Mouse (Mus musculus) 3134 (cell line): ENCODE data around the gene Gm3336.

ENCODE experiments used
- DNase-seq: peaks from one replicate; pipeline ENCODE4 v3.0.0-alpha.2; 2011; ENCODE audit warnings: low spot score; ENCODE audit not compliant: insufficient read length; ENCODE audit errors: extremely low read depth

The Gm3336 gene

DNA sequence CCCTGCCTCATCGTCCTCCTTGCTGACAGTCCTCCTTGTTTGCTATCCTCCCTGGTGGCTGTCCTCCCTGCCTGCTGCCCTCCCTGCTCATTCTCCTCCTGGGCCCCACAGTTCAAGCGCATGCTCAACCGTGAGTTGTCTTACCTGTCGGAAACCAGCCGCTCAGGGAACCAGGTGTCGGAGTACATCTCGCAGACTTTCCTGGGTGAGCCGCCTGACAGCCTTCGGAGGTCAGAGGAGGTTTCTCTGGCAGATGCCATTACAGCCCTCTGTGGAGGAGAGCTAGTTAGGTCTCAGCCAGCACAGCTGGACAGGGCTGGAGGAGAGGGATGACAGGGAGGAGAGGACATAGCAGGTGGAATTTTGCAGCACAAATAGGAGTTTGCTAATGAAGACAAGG is 28.3 kb downstream of the Gm3336 start:
- no peak for DNase-seq

DNA sequence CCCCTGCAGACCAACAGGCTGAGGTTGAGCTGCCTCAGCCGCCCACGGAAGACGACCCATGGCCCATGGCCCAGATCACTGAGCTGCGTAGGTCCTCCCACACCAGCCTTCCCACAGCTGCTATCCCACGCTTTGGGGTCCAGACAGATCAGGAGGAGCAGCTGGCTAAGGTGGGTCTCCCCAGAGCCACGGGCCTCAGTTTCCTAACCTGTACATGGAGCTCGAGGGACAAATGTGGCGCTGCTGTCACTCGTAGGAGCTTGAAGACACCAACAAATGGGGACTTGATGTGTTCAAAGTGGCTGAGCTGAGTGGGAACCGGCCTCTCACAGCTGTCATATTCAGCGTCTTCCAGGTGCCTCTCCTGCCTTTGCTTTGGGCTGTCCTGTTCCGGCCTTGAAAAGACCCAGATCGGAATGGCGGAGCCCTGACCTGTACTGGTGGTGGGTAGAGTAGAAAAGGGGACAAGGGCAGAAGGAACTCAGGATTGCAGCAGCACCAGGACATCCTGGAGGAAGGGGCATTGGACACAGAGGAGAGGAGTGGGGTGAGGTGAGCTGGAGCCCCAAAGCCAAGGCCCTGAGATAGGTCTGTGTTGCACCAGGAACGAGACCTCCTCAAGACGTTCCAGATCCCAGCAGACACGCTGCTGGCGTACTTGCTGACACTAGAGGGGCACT is 29.0 kb downstream of the Gm3336 start:
- no peak for DNase-seq

DNA sequence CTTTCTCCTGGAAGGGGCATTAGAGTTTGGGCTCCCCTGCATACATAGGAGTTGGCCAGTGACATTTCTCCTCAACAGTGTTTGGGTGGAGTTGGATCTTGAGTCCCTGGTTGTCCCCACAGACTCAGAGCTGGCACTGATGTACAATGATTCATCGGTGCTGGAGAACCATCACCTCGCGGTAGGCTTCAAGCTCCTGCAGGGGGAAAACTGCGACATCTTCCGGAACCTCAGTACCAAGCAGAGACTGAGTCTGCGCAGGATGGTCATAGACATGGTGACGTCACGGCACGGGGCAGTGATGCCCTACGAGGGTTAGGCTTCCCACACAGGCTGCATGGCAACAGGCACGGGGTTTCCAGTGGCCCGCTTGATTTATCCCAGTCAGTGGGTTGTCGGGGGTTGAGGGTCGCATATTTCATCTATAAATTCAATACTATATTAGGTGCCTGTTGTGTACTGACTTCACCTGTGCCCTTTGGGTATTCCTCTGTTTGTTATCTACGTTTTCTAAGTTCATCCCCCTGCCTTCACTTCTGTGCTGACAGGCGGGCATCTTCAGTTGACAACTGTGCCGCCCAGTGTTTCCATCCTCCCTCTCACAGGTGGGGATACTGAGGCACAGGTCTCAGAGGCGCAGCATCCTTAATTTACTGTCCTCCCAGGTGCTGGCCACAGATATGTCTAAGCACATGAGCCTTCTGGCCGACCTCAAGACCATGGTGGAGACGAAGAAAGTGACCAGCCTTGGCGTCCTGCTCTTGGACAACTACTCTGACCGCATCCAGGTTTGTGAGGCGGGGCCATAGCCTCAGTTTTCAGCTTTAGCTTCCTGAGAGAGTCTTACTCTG is 30.1 kb downstream of the Gm3336 start:
- no peak for DNase-seq

DNA sequence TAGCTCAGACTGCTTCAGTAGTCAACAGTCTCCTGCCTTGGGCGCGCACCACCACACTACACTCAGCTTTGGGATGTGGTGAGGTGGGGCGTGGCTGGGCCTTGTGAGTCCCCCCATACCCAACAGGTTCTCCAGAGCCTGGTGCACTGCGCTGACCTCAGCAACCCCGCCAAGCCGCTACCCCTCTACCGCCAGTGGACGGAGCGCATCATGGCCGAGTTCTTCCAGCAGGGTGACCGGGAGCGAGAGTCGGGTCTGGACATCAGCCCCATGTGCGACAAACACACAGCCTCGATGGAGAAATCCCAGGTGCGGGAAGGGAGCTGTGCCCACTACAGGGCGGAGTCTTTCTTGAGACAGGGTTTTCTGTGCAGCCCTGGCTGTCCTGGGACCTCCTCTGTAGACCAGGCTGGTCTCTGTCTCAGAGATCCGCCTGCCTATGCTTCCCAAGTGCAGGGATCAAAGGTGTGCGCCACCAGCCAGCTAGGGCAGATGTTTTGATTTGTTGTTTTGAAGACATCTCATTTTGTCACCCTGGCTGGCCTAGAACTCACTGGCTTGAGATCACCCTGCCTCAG is 30.8 kb downstream of the Gm3336 start:
- no peak for DNase-seq

DNA sequence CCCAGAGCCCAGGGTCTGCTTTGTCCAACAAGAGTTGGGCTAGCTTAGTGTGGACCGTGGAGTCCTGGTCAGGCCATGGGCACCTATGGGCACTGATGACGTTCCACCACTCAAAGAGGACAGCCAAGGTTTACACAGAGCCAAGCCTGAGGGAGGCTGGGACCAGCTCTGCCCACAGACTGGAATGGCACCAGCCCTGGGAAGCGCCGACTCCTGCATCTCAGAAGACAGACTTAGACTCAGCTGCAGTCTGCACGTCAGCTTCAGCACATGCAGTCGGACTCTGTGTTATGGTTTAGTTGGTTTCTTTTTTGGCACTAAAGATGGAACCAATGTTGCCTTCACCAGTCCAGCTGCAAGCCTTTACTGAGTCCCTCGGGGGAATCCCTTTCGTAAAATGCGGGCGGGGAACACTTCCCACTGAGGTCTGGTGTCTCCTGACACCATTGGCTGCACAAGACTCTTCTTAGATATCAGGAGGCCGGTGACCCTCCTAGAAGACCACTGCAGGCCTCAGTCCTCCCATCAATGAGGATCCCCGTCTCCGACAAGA is 31.9 kb downstream of the Gm3336 start:
- no peak for DNase-seq

DNA sequence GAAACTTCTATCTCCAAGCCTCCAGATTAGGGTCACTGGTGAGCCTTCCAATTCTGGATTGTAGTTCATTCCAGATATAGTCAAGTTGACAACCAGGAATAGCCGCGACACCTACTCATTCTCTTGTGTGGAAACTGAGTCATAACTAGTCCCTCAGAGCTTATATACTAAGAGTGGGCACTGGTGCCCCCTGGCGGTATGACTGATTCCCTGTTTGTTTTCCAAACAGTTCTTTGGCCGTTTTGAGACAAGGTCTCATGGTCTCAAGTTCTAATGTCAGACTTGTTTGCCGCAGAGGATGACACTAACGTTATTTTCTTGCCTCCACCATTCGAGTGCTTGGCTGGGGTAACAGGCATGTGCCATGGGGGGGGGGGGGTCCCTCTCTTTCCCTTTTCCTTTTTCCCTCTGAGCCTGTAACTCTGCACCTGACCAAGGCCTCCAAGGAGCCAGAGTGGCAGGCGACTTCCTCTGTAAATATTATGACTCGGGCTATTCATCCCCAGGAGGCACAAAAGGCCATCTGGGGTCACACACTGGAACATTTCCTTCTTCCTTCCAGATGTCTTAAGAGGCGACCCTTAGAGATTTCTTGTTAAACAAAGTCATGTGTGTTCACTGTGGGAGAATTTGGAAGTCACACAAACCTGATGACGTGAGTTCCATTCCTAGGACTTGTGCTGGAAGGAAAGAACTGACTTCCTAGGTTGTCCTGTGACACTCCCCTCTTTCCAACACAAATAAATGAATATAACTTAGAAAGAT is 33.8 kb downstream of the Gm3336 start:
- no peak for DNase-seq

DNA sequence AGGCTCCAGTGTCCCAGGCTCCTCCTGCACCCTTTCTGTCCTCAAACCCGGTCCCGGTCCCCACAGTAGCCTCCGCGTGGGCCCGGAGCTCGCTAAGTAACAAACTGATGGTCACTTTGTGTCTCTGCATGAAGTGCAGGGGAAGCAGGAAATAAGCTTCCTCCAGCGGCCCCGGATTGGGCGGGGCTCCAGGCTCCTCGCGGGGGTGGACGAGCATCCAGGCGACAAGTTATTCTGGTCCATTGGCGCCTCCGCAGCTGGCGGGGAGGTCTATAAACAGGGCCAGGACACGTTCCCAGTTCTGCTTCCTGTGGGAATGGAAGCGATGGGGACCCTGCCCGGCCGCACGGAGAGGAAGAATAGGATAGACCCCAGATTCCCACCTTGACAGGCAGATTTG is 34.8 kb downstream of the Gm3336 start:
- DNase-seq = peak; percentile 80

DNA sequence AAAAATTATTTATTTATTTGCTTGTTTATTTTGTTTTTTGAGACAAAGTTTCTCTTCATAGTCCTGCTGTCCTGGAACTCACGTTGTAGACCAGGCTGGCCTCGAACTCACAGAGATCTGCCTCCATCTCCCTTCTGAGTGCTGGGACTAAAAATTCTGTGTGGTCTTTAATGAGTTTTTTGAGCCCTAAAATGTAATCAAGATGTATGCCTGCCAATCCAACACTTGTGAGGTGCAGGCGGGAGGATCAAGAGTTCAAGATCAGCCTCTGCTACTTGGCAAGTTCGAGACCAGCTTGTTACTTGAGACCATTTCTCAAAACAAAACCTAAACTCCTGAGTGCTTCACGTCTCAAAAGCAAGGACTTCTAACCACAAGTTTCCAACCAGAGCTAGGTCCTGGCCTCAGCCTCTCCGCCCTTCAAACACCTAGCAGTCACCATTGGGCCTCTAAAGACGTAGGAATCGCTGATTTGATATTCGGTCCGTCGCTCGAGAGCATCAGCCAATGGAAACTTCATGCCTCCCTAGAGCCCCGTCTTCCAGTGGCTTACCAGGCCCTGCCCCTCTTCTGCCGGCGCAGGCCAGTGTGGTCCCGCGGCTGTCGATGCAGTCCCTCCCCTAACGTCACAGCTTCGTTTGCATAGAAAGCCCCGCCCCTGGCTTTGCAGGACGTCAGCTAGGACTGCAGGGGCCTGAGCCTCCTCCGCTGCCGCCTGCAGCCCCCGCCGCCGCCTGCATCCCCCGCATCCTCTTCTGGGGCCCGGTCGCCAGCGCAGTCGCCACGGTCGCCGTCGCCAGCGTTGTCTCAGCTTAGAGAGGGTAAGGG is 35.9 kb downstream of the Gm3336 start, which contains the start of gene Rab3a:
Rab3a (plus strand) TSS at position 637 of the 828 bp plus-strand sequence.
- peak; percentile 96 for DNase-seq

DNA sequence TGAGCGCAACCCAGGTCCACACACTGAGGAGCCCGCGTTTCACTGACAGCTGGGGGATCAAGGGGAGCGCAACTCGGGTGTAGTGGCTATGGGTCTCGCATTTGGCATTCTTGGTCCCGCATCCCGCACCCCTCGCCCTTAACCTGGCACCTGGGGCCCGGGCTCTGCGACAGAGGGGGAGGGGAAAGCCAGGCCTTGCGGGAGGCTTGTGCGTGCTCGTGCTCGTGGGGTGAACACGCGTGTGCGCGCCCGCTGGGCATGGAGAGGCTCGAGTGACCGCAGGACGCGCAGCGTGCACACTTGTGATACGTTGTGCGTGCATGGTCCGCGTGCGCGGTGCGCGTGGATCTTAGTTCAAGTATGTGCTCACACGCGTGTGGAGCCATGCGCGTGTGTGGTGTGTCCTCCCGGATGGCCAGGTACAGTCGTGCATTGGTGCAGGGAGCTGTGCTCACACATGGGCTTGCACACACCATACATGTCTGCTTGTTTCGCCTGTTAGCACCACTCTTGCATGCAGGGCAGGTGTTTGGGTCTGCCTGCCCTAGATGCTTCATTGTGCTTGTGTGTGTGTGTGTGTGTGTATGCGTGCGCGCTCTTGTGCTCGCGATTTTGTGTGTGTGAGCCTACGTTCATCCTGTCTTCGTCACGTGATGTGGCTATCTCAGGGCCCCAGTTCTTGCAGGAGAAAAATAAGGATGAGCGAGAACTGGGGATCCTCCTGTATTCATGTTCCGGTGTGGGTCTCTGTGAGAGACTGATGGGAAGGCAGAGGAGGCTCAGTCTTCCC is 36.7 kb downstream of the Gm3336 start:
- DNase-seq = peak; percentile 81

DNA sequence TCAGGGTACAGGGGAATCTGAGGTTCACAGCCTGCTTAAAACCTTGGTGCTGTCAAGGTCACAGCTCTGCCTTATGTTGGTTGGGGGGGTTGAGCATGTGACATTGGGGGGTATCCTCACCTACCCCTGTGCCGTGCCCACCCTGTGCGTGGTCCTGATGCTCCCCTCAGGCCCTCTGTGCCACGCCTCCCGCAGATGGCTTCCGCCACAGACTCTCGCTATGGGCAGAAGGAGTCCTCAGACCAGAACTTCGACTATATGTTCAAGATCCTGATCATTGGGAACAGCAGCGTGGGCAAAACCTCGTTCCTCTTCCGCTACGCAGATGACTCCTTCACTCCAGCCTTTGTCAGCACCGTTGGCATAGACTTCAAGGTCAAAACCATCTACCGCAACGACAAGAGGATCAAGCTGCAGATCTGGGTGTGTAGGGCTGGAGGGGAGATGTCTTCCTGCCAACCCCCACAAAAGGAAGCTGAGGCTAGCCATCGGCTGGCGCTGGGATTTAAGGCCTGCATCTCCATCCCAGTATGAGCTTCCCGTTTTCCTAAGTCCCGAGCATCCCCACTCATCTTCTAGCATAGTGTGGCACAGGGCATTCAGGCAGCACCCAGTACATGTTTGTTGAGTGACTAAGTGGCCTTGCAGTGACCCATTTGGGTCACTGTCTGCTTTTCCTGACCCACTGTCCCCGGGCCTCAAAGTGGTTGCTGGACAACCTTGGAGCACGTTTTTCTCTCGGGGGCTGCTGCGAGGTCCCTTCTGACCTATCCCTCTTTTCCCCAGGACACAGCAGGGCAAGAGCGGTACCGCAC is 37.5 kb downstream of the Gm3336 start:
- DNase-seq = no peak

DNA sequence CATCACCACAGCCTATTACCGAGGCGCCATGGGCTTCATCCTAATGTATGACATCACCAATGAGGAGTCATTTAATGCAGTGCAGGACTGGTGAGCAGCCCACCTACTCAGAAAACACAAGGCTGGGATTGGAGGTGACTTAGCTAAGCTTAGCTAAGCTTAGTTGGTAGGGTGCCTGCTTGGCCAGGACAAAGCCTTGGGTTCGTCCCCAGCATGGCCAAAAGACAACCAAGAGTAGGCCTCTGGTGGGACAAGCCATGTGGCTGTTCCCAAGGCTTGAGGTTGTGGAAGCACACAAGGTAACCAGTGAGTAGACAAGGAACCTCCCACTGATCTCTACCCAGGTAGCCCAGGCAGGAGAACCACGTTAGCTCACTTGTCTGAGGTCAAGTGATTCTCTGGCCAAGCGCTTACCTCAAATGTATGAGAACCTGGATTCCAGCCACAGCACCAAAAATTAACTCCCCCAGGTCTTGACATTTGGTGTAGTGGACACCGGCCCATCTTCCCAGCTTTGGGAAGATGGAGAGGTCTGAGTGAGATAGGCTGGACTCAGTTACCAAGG is 38.2 kb downstream of the Gm3336 start:
- DNase-seq = no peak

DNA sequence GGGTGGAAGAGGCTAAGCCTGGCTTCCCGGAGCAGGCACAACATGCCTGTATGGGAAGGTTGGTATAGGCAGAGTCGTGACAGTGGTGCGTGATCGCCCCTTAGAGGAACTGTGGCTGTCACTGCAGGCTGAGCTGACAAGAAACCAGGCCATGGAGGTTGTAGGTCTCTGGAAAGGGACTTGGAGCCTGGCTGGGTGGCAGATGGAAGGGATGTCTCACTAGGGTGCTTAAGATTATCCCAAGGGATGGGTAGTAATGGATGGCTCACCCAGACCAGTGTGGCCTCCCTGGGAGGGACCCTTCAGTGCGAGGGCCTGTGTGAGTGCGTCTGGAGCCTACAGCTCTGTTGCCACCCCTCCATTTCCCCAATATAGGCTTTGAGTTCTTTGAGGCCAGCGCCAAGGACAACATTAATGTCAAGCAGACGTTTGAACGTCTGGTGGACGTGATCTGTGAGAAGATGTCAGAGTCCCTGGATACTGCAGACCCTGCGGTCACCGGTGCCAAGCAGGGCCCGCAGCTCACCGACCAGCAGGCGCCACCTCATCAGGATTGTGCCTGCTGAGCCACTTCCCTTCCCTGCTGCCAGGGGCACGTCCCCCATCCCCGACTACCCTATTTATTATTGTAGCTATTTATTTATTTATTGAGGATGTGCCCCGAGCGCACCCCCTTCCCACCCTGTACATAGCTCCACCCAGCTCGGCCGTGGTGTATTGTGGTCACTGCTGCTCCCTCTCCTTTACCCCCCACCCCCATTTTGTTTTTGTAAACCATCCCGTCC is 39.4 kb downstream of the Gm3336 start:
- no peak for DNase-seq

DNA sequence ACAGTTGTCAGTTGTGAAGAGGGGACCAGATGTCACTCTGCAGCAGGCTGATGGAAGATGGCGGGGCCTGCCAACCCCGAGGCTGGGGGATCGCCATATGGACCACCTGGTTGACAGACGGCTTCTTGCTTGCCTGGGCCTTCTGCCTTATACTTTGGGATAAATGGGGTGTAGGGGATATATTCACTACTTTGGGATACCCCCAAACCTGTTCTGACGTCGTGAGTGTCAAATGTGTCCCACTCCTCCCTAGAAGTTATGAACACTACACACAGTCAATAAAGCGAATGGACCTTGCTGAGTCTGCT is 39.9 kb downstream of the Gm3336 start:
- no peak for DNase-seq

DNA sequence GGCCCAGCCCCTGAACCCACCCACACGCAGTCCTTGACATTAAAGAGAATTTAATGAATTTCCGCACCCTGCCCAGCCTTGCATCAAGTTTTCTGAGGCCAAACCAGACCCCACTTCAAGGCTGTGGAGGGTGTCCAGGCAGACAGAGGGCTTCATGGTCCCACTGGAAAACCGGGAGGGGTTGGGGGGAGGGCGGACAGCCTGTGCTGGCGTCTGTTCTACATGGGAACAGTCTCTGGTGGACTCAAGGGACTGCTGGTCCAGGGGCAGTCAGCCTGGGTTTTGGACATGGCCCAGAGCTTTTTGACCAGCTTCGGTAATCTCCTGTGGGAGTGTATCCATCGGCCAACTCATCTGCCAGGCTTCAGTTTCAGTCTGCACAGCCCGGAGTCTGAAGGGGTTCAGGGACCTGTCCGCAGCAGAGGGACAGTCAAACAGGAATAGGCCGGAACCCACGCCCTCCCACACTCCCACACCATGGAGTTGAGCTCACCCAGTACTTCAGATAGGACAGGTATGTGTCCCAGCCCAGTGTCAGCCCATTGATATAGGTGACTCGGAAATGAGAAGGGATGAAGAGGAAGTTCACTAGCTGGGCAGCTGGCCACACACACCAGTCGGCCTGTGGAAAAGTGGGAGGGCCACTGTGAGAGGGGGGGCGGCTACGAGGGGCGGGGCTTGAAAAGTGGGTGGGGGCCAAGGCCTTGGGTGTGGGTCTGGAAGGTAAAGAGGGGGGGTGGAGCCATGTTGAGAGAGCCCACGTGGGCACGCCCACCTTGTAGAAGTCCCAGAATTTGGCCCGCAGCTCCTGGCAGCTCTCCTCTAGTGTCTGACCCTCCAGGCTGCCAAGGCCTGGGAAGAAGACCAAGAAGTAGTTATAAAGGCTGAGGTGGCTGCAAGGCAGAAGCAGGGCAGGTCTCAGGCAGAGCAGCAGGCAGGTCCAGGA is 40.5 kb downstream of the Gm3336 start:
- peak; percentile 74 for DNase-seq

DNA sequence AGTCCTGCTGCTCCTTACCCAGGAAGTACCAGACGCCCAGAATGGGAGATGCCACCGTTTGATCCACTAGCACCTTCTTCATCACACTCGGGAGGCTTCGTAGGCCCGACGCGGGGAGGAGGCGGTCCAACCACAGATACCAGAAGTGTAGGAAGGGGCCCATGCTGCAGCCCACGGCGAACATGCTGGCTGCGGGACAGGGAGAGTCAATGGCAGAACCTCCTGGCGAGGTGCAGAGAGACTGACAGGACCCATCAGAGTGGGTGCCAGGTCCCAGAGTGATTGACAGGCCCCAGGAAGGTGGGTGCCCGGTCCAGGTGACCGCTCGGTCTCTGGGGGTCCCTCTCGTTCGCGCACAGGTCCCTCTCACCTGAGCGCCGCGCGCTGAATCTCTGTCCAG is 42.0 kb downstream of the Gm3336 start:
- DNase-seq = no peak

DNA sequence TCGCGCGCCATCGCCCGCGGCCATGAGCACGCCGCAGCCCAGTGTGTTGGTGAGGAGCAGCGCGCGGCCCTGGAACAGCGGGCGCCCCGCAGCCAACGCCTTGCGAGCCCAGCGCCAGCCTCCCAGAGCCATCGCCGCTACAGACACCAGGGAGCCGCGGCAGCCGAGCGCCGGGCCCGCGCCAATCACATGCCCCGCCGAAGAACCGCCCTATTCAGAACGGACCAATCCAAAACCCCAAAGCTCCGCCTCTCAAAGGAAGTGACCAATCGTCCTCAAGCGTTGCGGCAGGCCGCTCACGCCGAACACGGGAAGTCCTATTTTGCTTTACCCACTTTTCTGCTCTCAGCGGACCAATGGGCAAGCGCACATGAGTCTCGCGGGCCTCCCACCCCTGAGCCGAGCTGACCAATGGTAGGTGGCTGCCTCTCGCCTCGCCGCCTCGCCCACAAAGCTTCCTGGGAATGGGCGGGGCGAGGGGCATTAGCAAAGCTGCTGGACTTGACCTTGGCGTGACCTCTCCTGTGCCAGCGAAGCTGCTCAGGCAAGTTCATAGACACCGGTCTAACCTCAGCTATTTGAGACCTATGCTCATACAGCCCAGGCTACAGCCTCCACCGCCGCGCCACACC is 42.5 kb downstream of the Gm3336 start, which contains the start of gene Mpv17l2:
Mpv17l2 (minus strand) TSS at position 172 of the 632 bp plus-strand sequence.
- DNase-seq = peak; percentile 96
